ENCODE assay signal across 11 mouse cellular contexts in genomic region chr1:156970641-156971040, GRCm38 (mm10).
"Had no signal": no experiment of that assay in that cellular context is flagged by ENCODE, and none has a peak within 500 bp of the region (broad histone marks: within the 10 kb centered on the region; RNA-seq: fewer than 3 reads in every experiment).

No protein-coding gene starts in this region.

- H3K27ac ChIP-seq: limb, embryonic 15.5 days; liver, embryonic 12.5 days; midbrain, embryonic 12.5 days; stomach, embryonic 15.5 days had no signal

- H3K27me3 ChIP-seq: limb, embryonic 15.5 days; liver, embryonic 12.5 days; midbrain, embryonic 12.5 days; stomach, embryonic 15.5 days had no signal

- H3K9ac ChIP-seq: limb, embryonic 15.5 days; liver, embryonic 12.5 days; midbrain, embryonic 12.5 days; stomach, embryonic 15.5 days had no signal

- ATAC-seq: intestine, embryonic 16.5 days had no signal

- H3K4me1 ChIP-seq: limb, embryonic 15.5 days; midbrain, embryonic 12.5 days; stomach, embryonic 15.5 days had no signal

- H3K4me3 ChIP-seq: limb, embryonic 15.5 days; liver, embryonic 12.5 days; midbrain, embryonic 12.5 days; stomach, embryonic 15.5 days had no signal

- H3K9me3 ChIP-seq: limb, embryonic 15.5 days; liver, embryonic 12.5 days; midbrain, embryonic 12.5 days; stomach, embryonic 15.5 days had no signal

- DNase-seq: layer of hippocampus, adult 9-11 months; layer of hippocampus, postnatal 36 days; lung, postnatal 14 days; right cerebral cortex, postnatal 14 days; thymus, adult 18-20 months; thymus, postnatal 25 days had no signal

- H3K36me3 ChIP-seq: limb, embryonic 15.5 days; liver, embryonic 12.5 days; midbrain, embryonic 12.5 days; stomach, embryonic 15.5 days had no signal

- H3K4me2 ChIP-seq: limb, embryonic 15.5 days; liver, embryonic 12.5 days; midbrain, embryonic 12.5 days; stomach, embryonic 15.5 days had no signal
